In genomic region chr3:127913885-127914709, GRCm38 (mm10) we compare ENCODE assay signal across 10 mouse cellular contexts. TPM values are rescaled to one million over a fixed set of nuclear protein-coding genes. Genes with fewer than 3 reads are reported as not detected.
DNase-seq lines count a peak whose midpoint lies in the region; ATAC-seq and TF ChIP-seq lines count a peak whose summit lies in the region.
"Had no signal": no experiment of that assay in that cellular context is flagged by ENCODE, and none has a peak within 500 bp of the region (broad histone marks: within the 10 kb centered on the region; RNA-seq: fewer than 3 reads in every experiment).

No protein-coding gene starts in this region.

- TF ChIP-seq POLR2A in brain, embryonic 14.5 days (IDR thresholded peaks at IDR 0.05; ENCODE audit: borderline replicate concordance, extremely low read depth, insufficient read depth, insufficient read length, poor library complexity, severe bottlenecking), result no peak

- ATAC-seq in forebrain, postnatal 0 days, result peak; percentile 71
- ATAC-seq in forebrain, embryonic 11.5 days (replicated peaks; ENCODE audit: low FRiP score), result no peak
- ATAC-seq in heart, embryonic 15.5 days (replicated peaks; ENCODE audit: insufficient number of reproducible peaks, insufficient read depth, low FRiP score, low read depth), result no peak; the same call in 1 of the 2 replicates
- no peak for ATAC-seq in neural tube, embryonic 15.5 days (ENCODE audit: low FRiP score)

- no peak for TF ChIP-seq CTCF in forebrain, postnatal 0 days (IDR thresholded peaks at IDR 0.05; ENCODE audit: low read depth)
- TF ChIP-seq CTCF in brain, embryonic 14.5 days (IDR thresholded peaks at IDR 0.05; ENCODE audit: borderline replicate concordance, extremely low read depth, insufficient read depth, insufficient read length), result no peak

- DNase-seq in forebrain, postnatal 0 days, result no peak
- DNase-seq in forebrain, embryonic 11.5 days (ENCODE audit: low spot score), result no peak
- peak; percentile 21 for DNase-seq in brain, embryonic 14.5 days (ENCODE audit: low read depth)
- peak; percentile 8 for DNase-seq in lung, postnatal 10 days
- no peak for DNase-seq in embryo, embryonic 10 days (ENCODE audit: low spot score)
- no peak for DNase-seq in urinary bladder, postnatal 14 days (ENCODE audit: low spot score)
- DNase-seq: adrenal gland, adult 8-10 months had no signal

- H3K36me3 ChIP-seq in forebrain, postnatal 0 days (ENCODE audit: insufficient read depth), result no peaks in the 10 kb centered on the region
- no peaks in the 10 kb centered on the region for H3K36me3 ChIP-seq in forebrain, embryonic 11.5 days (ENCODE audit: control insufficient read depth, insufficient read depth, low read length)
- H3K36me3 ChIP-seq in heart, embryonic 15.5 days, result no peaks in the 10 kb centered on the region
- no peaks in the 10 kb centered on the region for H3K36me3 ChIP-seq in neural tube, embryonic 15.5 days
- H3K36me3 ChIP-seq: neural tube, embryonic 12.5 days had no signal

- no peaks in the 10 kb centered on the region for H3K9me3 ChIP-seq in forebrain, postnatal 0 days (ENCODE audit: low read length)
- H3K9me3 ChIP-seq in forebrain, embryonic 11.5 days (ENCODE audit: control insufficient read depth, low read length), result no peaks in the 10 kb centered on the region; the same call in 1 of the 2 replicates
- no peaks in the 10 kb centered on the region for H3K9me3 ChIP-seq in heart, embryonic 15.5 days (replicated peaks)
- H3K9me3 ChIP-seq in neural tube, embryonic 15.5 days (replicated peaks), result no peaks in the 10 kb centered on the region

- H3K4me1 ChIP-seq in forebrain, postnatal 0 days (ENCODE audit: insufficient read depth), result no peaks in the 10 kb centered on the region
- H3K4me1 ChIP-seq in forebrain, embryonic 11.5 days (replicated peaks; ENCODE audit: control insufficient read depth, insufficient read depth, low read length), result no peaks in the 10 kb centered on the region
- H3K4me1 ChIP-seq in heart, embryonic 15.5 days (replicated peaks), result peaks cover 9% of the 10 kb centered on the region; the same call in 1 of the 2 replicates
- H3K4me1 ChIP-seq in neural tube, embryonic 15.5 days, result no peaks in the 10 kb centered on the region
- H3K4me1 ChIP-seq: neural tube, embryonic 12.5 days had no signal

- H3K4me3 ChIP-seq in forebrain, postnatal 0 days (ENCODE audit: low read depth, low read length), result no peak overlapping the region
- no peak overlapping the region for H3K4me3 ChIP-seq in forebrain, embryonic 11.5 days (ENCODE audit: low read depth, low read length)
- peak overlapping the region; percentile 29 for H3K4me3 ChIP-seq in heart, embryonic 15.5 days
- no peak overlapping the region for H3K4me3 ChIP-seq in neural tube, embryonic 15.5 days (replicated peaks)
- H3K4me3 ChIP-seq: neural tube, embryonic 12.5 days had no signal

- H3K27me3 ChIP-seq in forebrain, postnatal 0 days (ENCODE audit: insufficient read depth, low read length), result no peaks in the 10 kb centered on the region
- H3K27me3 ChIP-seq in forebrain, embryonic 11.5 days (ENCODE audit: control insufficient read depth, insufficient read depth, low read length), result no peaks in the 10 kb centered on the region
- no peaks in the 10 kb centered on the region for H3K27me3 ChIP-seq in heart, embryonic 15.5 days
- no peaks in the 10 kb centered on the region for H3K27me3 ChIP-seq in neural tube, embryonic 15.5 days (replicated peaks)
- H3K27me3 ChIP-seq: neural tube, embryonic 12.5 days had no signal

- no peak overlapping the region for H3K9ac ChIP-seq in forebrain, postnatal 0 days
- no peak overlapping the region for H3K9ac ChIP-seq in forebrain, embryonic 11.5 days (ENCODE audit: low read length)
- H3K9ac ChIP-seq in heart, embryonic 15.5 days, result 0 out of 2 replicates have a peak overlapping the region, but pooled peaks have one; percentile 9
- H3K9ac ChIP-seq in neural tube, embryonic 15.5 days (replicated peaks), result no peak overlapping the region
- H3K9ac ChIP-seq: neural tube, embryonic 12.5 days had no signal

- H3K27ac ChIP-seq in forebrain, postnatal 0 days (ENCODE audit: low read depth, low read length), result no peak overlapping the region
- H3K27ac ChIP-seq in forebrain, embryonic 11.5 days (ENCODE audit: low read depth, low read length), result no peak overlapping the region
- H3K27ac ChIP-seq in heart, embryonic 15.5 days, result peak overlapping the region; percentile 67
- no peak overlapping the region for H3K27ac ChIP-seq in neural tube, embryonic 15.5 days (replicated peaks)
- H3K27ac ChIP-seq: neural tube, embryonic 12.5 days had no signal

- H3K4me2 ChIP-seq in forebrain, postnatal 0 days (ENCODE audit: low read depth), result peak overlapping the region; percentile 21; the same call in 1 of the 2 replicates
- H3K4me2 ChIP-seq in forebrain, embryonic 11.5 days (ENCODE audit: low read depth, low read length, severe bottlenecking), result no peak overlapping the region
- H3K4me2 ChIP-seq in heart, embryonic 15.5 days, result peak overlapping the region; percentile 58
- no peak overlapping the region for H3K4me2 ChIP-seq in neural tube, embryonic 15.5 days
- H3K4me2 ChIP-seq: neural tube, embryonic 12.5 days had no signal

- 44% methylated on average over 16 of the region's 16 CpGs for WGBS in forebrain, postnatal 0 days
- 59% methylated on average over 16 of the region's 16 CpGs for WGBS in forebrain, embryonic 11.5 days
- WGBS in heart, embryonic 15.5 days, result 26% methylated on average over 16 of the region's 16 CpGs
- 66% methylated on average over 16 of the region's 16 CpGs for WGBS in neural tube, embryonic 15.5 days

RNA-seq across cellular contexts. Expression of gene Fam241a, which starts 18.0 kb away (rescaled TPM):
- 7.4 and 15.5 TPM in 2 replicates for total RNA-seq in forebrain, postnatal 0 days (2014; rRNA removed)
- 12.4 and 13.7 TPM in 2 replicates for polyA plus RNA-seq in forebrain, postnatal 0 days (2015; fragmentation: Nextera tagmentation; extraction: Ambion mirVana)
- polyA plus RNA-seq in forebrain, embryonic 11.5 days (2014; fragmentation: Nextera tagmentation; extraction: Ambion mirVana), result 4.6 and 5.5 TPM in 2 replicates
- 6.1 and 6.3 TPM in 2 replicates for polyA plus RNA-seq in brain, embryonic 14.5 days (2012; rRNA removed)
- 7.4 and 8.0 TPM in 2 replicates for polyA plus RNA-seq in heart, embryonic 15.5 days (2015; fragmentation: Nextera tagmentation; extraction: Ambion mirVana)
- 7.7 and 8.7 TPM in 2 replicates for polyA plus RNA-seq in neural tube, embryonic 15.5 days (2015; fragmentation: Nextera tagmentation; extraction: Ambion mirVana)

Comparison
In these comparisons a context has a peak if more than half of its experiments do, and no peak if none do; other contexts are left out.
1. H3K4me2 ChIP-seq: peak in forebrain, postnatal 0 days (single experiment) and heart, embryonic 15.5 days (single experiment); none in forebrain, embryonic 11.5 days (single experiment) and neural tube, embryonic 15.5 days (single experiment).
2. DNase-seq: peak in brain, embryonic 14.5 days (single experiment) and lung, postnatal 10 days (single experiment); none in forebrain, postnatal 0 days (single experiment), forebrain, embryonic 11.5 days (single experiment), embryo, embryonic 10 days (single experiment) and urinary bladder, postnatal 14 days (single experiment).